Mouse (Mus musculus) embryonic facial prominence, embryonic 13.5 days (tissue): ENCODE measurements around the gene Tuba3a. TPM values are rescaled to one million over a fixed set of nuclear protein-coding genes. Genes with fewer than 3 reads are reported as not detected.

Experiments used
- ATAC-seq: fragments of 200-750 bp; cut with Nextera tagmentation; 2 replicates; pipeline ENCODE4 v1.8.0; 2017; ENCODE audit warnings: low read depth; ENCODE audit not compliant: insufficient number of reproducible peaks, insufficient read depth, low FRiP score, low TSS enrichment
- H3K27ac ChIP-seq: fragments of 300-500 bp; sonication (generic); 2 replicates; pipeline ENCODE4 v1.5.1; 2015; ENCODE audit warnings: moderate library complexity, mild to moderate bottlenecking, inconsistent platforms
- H3K27me3 ChIP-seq: fragments of 300-500 bp; sonication (generic); 2 replicates; pipeline ENCODE4 v1.6.1; 2015; ENCODE audit warnings: mild to moderate bottlenecking, inconsistent platforms
- H3K36me3 ChIP-seq: fragments of 300-500 bp; sonication (generic); 2 replicates; pipeline ENCODE4 v1.6.1; 2015; ENCODE audit warnings: mild to moderate bottlenecking, inconsistent platforms
- H3K4me1 ChIP-seq: fragments of 300-500 bp; sonication (generic); 2 replicates; pipeline ENCODE4 v1.6.1; 2015; ENCODE audit warnings: inconsistent platforms
- H3K4me2 ChIP-seq: fragments of 300-500 bp; sonication (generic); 2 replicates; pipeline ENCODE4 v1.6.1; 2015; ENCODE audit warnings: moderate library complexity, mild to moderate bottlenecking, inconsistent platforms
- H3K4me3 ChIP-seq: fragments of 300-500 bp; sonication (generic); 2 replicates; pipeline ENCODE4 v1.5.1; 2015; ENCODE audit warnings: mild to moderate bottlenecking, inconsistent platforms
- H3K9ac ChIP-seq: fragments of 300-500 bp; sonication (generic); 2 replicates; pipeline ENCODE4 v1.6.1; 2015; ENCODE audit warnings: mild to moderate bottlenecking, inconsistent platforms
- H3K9me3 ChIP-seq: fragments of 300-500 bp; sonication (generic); 2 replicates; pipeline ENCODE4 v1.6.1; 2016; ENCODE audit warnings: inconsistent platforms
- WGBS: fragments of 180-500 bp; shearing (Covaris S2); methylation state at CpG from one replicate; pipeline ENCODE4 v1.1.7; 2015; ENCODE audit warnings: mixed read lengths; 5-methylcytosine and 5-hydroxymethylcytosine counted together
- polyA plus RNA-seq: library from polyadenylated mRNA; unstranded; fragments of >200 nt; fragmentation: Nextera tagmentation; extraction: Ambion mirVana; gene quantifications from 2 replicates; pipeline ENCODE4 v1.2.1, GENCODE M21; 2015

Tuba3a gene
- polyA plus RNA-seq: 0.17 and 0.22 TPM in 2 replicates

DNA sequence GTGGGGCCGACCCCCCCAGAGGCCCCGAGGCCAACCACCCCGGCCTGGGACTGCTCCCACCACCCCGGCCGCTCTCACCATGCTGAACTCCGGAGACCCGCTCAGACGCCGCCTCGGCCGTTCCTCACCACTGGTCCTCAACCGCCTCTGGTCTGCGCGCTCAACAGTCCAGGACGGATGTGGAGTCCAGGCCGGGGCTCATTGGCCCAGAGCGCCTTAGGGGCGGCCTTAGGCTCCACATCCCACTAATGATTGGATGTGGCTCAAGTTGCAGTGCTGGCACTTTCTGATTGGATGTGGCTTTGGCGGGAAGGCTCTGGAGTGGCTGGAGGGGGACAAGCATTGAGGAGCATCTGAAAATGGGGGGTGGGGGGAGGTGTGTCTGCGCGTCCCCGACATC, at the start of gene Tuba3a:
Tuba3a (minus strand) TSS at position 153 of the 400 bp plus-strand sequence.
- Histone ChIP-seq H3K27me3 (no peaks in the 10 kb centered on the region), H3K36me3 (no peaks in the 10 kb centered on the region), H3K4me2 (no peak within 1 kb of the TSS), H3K4me3 (no peak within 1 kb of the TSS), H3K9ac (no peak within 1 kb of the TSS), H3K4me1 (0 out of 2 replicates have a peak, but pooled peaks cover 5% of the 10 kb centered on the region), H3K9me3 (no peaks in the 10 kb centered on the region), H3K27ac (no peak within 1 kb of the TSS)
- ATAC-seq: no peak
- WGBS: 95% methylated on average over 22 of the region's 22 CpGs

DNA sequence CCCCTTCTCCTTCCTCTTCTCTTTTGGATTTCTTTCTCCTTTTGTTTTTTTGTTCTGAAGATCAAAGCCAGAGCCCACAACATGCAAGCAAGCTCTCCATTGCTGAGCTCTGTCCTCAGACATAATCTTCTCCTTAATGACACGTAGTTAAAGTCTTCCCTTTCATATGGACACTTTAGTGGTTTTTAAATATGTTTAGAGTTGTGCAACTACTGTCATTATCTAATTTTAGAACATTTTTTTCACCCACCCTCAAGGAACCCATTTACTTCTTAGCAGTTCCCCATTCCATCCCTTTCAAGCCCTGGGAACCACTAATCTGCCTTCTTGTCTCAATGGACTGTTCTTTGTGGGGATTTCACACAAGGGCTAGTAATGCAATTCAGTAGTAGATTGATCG, 48.5 kb upstream of the Tuba3a start:
- H3K4me1 ChIP-seq: peaks cover 31% of the 10 kb centered on the region
- no peak overlapping the region for H3K4me2 ChIP-seq
- H3K27me3 ChIP-seq: no peaks in the 10 kb centered on the region
- no peak for ATAC-seq
- no peak overlapping the region for H3K9ac ChIP-seq
- 68% methylated on average over 2 of the region's 2 CpGs for WGBS
- no peak overlapping the region for H3K4me3 ChIP-seq
- no peaks in the 10 kb centered on the region for H3K9me3 ChIP-seq
- no peaks in the 10 kb centered on the region for H3K36me3 ChIP-seq
- H3K27ac ChIP-seq: no peak overlapping the region

DNA sequence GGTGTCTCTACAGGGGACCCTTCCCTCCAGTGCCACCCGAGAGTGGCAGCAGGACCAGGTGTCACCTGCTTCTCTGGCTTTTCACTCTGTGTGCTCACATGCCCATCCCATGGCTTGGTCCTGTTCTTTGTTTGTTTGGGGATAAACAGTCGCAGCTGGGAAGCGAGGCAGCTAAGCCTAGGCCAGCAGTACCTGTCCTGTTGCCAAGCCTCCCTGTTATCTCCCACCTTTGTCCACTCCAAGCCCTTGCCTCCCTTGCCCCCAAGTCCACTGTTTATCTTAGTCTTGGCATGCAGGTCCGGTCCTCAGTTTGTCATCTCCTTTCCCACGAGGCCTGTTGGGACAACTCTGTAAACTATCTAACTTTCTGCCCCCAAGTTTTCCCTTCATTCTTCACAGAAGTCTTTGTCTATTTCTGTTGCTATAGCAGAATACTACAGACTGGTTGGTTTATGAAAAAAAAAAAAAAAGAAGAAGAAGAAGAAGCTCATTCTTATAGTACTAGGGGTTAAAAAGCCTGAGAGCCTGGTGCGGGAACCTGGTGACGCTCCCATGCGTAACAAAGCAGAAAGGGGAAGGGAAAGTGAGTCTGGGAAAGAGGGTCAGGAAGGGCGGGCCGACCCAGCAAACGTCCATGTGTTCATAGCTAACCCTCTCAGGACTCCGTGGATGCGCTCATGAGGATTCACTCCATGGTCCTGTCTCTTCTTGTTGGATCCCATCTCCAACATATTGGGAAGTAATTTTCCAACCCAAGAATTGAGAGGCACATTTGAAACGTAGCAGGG, 47.5 kb upstream of the Tuba3a start:
- 74% methylated on average over 14 of the region's 14 CpGs for WGBS

DNA sequence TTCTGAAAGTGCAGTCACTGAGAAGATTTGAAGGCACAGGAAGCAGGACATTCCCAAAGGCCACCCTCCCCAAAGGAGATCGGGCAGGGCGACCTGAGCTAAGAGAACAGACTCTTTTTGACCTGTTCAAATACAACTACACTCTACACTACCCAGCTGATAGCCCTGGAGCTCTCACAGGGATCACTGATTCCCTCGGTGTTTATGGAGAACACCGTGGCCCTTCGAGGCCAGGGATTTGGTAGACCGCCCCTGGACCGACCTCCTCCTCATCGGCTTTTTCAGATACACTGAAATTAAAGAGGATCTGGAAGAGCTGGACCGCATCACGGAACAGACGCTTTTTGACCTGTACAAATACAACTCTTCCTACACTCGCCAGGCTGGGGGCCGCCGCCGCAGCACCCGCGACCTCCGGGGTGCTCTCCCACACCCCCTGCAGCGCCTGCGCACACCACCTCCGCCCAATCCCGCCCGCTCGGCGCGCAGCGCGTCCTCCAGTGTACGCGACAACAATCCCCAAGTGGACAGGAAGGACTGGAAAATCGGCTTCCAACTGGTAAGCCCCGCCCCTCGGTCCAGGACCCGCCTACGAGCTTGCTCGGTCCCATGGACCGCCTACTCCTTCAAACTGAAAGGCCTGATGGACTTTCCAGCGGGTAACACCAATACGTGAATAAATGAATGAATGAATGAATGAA, 44.9 kb upstream of the Tuba3a start:
- peak overlapping the region; percentile 56 for H3K4me3 ChIP-seq
- H3K27me3 ChIP-seq: no peaks in the 10 kb centered on the region
- peak; percentile 85 for ATAC-seq
- H3K9me3 ChIP-seq: no peaks in the 10 kb centered on the region
- peak overlapping the region; percentile 89 for H3K4me2 ChIP-seq
- H3K27ac ChIP-seq: peak overlapping the region; percentile 41
- 1% methylated on average over 39 of the region's 39 CpGs for WGBS
- H3K36me3 ChIP-seq: no peaks in the 10 kb centered on the region
- peak overlapping the region; percentile 75 for H3K9ac ChIP-seq
- H3K4me1 ChIP-seq: peaks cover 31% of the 10 kb centered on the region

More for the DNA sequence above, 47.5 kb upstream of the Tuba3a start:
- Histone ChIP-seq H3K4me2 (no peak overlapping the region), H3K9me3 (no peaks in the 10 kb centered on the region), H3K27ac (no peak overlapping the region), H3K4me1 (peaks cover 31% of the 10 kb centered on the region), H3K4me3 (no peak overlapping the region), H3K9ac (no peak overlapping the region), H3K36me3 (no peaks in the 10 kb centered on the region), H3K27me3 (no peaks in the 10 kb centered on the region)
- no peak for ATAC-seq

DNA sequence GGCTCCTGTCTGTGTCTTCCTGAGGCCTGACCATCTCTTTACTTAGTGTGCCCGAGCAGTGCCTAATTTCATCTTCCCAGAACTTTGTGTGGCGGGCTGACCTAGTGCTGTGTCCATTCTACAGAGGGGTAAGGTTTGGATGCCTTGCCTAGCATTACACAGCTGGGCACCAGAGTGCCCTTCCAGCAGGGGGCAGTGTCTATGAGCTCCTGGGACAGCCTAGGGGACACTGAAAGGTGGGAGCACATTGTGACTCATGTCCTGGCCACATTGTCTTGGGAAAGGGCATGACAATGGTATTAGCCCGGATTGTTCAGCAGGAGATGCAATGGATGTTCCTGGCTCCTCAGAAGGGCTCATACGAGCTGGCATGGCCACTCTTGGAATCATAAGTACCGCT, 42.4 kb upstream of the Tuba3a start:
- ATAC-seq: no peak

DNA sequence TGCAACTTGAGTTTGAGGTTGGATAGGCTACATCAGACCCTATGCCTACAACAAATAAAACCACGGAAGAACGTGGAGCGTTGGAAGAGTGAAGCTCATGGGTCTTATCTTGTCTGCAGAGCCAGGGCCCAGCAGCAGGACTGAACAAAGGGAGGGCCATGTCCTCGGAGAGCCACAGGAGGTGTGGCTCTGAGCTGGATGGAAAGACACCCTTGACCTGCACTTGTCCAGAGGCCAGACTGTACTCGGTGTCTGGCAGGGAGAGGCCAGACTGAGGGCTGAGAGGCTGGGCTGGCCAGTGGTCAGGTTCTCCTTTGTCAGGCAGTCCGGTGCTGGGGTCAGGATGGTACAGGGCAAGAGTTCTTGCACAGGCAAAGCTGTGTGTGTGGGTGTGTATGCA, 39.5 kb upstream of the Tuba3a start:
- H3K4me3 ChIP-seq: no peak overlapping the region
- 71% methylated on average over 6 of the region's 6 CpGs for WGBS
- ATAC-seq: no peak
- H3K4me2 ChIP-seq: no peak overlapping the region
- H3K27me3 ChIP-seq: peaks cover 33% of the 10 kb centered on the region
- peaks cover 18% of the 10 kb centered on the region for H3K4me1 ChIP-seq
- H3K9me3 ChIP-seq: no peaks in the 10 kb centered on the region
- H3K9ac ChIP-seq: no peak overlapping the region
- no peak overlapping the region for H3K27ac ChIP-seq
- no peaks in the 10 kb centered on the region for H3K36me3 ChIP-seq

More for the DNA sequence above, 42.4 kb upstream of the Tuba3a start:
- H3K27ac ChIP-seq: no peak overlapping the region
- H3K4me1 ChIP-seq: peaks cover 27% of the 10 kb centered on the region
- H3K4me2 ChIP-seq: no peak overlapping the region
- H3K4me3 ChIP-seq: no peak overlapping the region
- H3K9me3 ChIP-seq: no peaks in the 10 kb centered on the region
- 79% methylated on average over 5 of the region's 5 CpGs for WGBS
- peaks cover 4% of the 10 kb centered on the region for H3K27me3 ChIP-seq
- no peaks in the 10 kb centered on the region for H3K36me3 ChIP-seq
- no peak overlapping the region for H3K9ac ChIP-seq

DNA sequence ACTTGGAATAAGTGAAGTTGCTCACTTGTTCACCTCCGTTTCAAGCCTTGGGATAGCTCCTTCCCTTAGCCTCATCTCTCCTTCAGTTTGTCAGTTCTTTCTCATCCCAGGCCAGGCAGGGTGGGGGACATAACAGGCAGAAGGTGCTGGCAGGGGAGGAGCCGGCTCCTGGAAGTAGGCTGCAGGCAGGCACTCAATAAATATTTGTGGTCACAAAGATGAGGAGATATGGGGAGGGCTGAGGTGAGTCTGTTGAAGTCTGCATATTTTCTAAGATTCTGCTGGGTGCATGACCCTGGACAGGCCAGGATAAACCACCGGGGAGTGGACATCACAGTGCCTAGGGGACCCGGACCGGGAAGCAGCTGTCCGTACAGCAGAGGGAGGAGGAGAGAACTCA, 37.7 kb upstream of the Tuba3a start:
- H3K4me3 ChIP-seq: no peak overlapping the region
- 53% methylated on average over 6 of the region's 6 CpGs for WGBS
- H3K9ac ChIP-seq: no peak overlapping the region
- H3K9me3 ChIP-seq: no peaks in the 10 kb centered on the region
- no peaks in the 10 kb centered on the region for H3K36me3 ChIP-seq
- no peak for ATAC-seq
- H3K27ac ChIP-seq: no peak overlapping the region
- no peak overlapping the region for H3K4me2 ChIP-seq
- H3K4me1 ChIP-seq: peaks cover 17% of the 10 kb centered on the region
- H3K27me3 ChIP-seq: peaks cover 45% of the 10 kb centered on the region

DNA sequence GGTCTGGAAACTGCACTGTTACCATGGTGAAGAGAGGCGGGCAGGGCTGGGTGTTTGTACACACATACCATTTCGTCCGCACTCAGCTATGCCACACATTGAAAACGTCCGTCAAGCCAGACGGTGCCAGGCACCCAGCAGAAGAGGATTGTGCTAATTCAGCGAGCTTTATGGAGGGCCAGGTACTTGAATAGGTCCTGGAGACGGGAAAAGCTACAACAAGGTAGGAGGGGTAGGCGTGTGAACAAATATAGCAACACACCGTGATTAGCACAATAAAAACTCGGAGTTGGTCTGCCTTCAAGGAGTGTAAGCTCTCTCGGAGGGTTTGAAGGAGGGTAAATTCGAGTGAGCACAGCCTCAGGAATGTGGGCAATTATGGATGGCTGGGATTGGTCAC, 37.0 kb upstream of the Tuba3a start:
- Histone ChIP-seq H3K27me3 (peaks cover 45% of the 10 kb centered on the region), H3K9me3 (no peaks in the 10 kb centered on the region), H3K4me2 (no peak overlapping the region), H3K4me1 (peaks cover 17% of the 10 kb centered on the region), H3K4me3 (no peak overlapping the region), H3K36me3 (no peaks in the 10 kb centered on the region), H3K9ac (no peak overlapping the region), H3K27ac (no peak overlapping the region)
- no peak for ATAC-seq
- WGBS: 62% methylated on average over 13 of the region's 13 CpGs

DNA sequence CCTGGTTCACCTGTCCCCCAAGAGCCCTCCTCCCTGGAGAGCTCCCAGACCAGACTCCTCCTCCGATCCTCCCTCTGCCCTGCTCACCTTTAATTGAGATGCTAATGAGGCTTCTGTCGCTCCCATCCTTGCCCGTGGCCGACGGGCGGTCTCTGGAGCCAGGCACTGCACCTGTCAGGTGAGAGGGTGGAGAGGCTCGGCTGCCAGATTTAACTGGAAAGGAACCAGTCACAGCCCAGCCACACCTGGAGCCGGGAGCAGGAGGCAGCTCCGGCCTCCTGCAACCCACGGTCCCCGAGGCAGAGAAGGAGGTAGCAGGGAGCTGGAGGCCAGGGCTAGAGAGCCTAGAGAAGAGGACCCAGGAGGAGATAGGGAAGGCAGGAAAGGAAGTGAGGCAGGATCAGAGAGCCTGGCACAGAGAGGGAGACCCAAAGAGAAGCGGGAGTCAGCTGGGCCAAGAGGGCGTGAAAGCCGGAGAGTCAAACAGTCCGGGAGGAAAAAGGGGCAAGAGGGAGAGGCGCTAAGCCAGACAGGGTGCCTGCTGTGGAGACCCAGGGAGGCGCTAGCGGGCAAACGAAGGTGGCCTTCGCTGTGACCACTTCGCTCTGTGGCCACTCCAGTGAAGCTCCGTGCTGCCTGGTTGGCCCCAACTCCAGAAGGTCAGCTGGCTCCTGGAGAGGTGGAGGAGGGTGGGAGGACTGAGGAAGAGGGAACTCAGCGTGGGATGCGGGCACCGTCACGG, 35.4 kb upstream of the Tuba3a start:
- Histone ChIP-seq H3K27me3 (peaks cover 45% of the 10 kb centered on the region), H3K9ac (0 out of 2 replicates have a peak overlapping the region, but pooled peaks have one; percentile 16), H3K27ac (no peak overlapping the region), H3K36me3 (no peaks in the 10 kb centered on the region), H3K4me3 (no peak overlapping the region), H3K9me3 (no peaks in the 10 kb centered on the region), H3K4me2 (peak overlapping the region; percentile 15; the same call in 1 of the 2 replicates), H3K4me1 (peaks cover 17% of the 10 kb centered on the region)
- 6% methylated on average over 26 of the region's 26 CpGs for WGBS
- ATAC-seq: no peak

DNA sequence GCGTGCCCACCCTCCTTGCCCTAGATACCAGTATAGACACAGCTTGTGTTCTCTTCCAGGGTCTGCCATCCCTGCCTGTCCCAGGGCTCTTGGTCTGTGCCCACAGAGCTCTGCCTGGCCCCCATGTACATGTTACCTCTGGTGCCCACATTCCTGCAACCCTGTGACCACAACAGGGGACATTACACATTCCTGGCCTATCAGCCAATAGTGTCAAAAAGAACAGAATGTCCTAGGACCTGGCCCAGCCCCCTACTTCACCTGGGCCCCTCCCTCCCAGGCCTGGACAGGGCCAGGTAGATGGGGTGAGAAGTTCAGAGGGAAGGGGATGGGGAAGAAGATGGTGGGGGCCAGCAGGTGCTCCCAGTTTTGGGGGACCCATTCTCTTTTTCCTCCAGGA, 34.5 kb upstream of the Tuba3a start, which contains the start of gene Scnn1a:
Scnn1a (plus strand) TSS at position 337 of the 400 bp plus-strand sequence.
- no peak within 1 kb of the TSS for H3K27ac ChIP-seq
- H3K4me3 ChIP-seq: no peak within 1 kb of the TSS
- WGBS: 79% methylated on average over 1 of the region's 1 CpGs
- H3K9ac ChIP-seq: 0 out of 2 replicates have a peak within 1 kb of the TSS, but pooled peaks have one; percentile 16
- peaks cover 17% of the 10 kb centered on the region for H3K4me1 ChIP-seq
- no peaks in the 10 kb centered on the region for H3K36me3 ChIP-seq
- no peaks in the 10 kb centered on the region for H3K9me3 ChIP-seq
- peak within 1 kb of the TSS; percentile 15; the same call in 1 of the 2 replicates for H3K4me2 ChIP-seq
- peaks cover 45% of the 10 kb centered on the region for H3K27me3 ChIP-seq
- ATAC-seq: no peak; the same call in 1 of the 2 replicates

DNA sequence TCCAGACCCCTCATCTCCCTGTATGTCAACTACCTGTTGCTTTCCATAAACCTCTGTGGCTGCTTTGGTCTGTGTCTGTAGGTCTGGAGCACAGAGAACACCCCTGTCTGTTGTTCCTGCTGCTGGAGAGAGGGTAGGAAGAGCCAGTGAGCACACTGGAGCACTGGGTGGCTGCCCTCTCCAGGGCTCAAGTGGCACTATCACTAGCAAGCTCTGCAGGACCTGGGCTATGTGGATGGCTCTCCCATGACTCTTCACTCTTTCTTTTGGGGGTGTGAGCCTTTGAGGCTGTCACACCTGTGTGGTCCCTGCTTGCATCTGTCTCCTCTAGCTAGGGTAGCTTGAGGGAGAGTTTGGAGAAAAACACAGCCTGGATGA, 34.1 kb upstream of the Tuba3a start:
- Histone ChIP-seq H3K4me2 (no peak overlapping the region), H3K4me1 (peaks cover 17% of the 10 kb centered on the region), H3K9me3 (no peaks in the 10 kb centered on the region), H3K4me3 (no peak overlapping the region), H3K27me3 (peaks cover 45% of the 10 kb centered on the region), H3K36me3 (no peaks in the 10 kb centered on the region), H3K9ac (no peak overlapping the region), H3K27ac (no peak overlapping the region)
- ATAC-seq: no peak
